In the genomic region with DNA sequence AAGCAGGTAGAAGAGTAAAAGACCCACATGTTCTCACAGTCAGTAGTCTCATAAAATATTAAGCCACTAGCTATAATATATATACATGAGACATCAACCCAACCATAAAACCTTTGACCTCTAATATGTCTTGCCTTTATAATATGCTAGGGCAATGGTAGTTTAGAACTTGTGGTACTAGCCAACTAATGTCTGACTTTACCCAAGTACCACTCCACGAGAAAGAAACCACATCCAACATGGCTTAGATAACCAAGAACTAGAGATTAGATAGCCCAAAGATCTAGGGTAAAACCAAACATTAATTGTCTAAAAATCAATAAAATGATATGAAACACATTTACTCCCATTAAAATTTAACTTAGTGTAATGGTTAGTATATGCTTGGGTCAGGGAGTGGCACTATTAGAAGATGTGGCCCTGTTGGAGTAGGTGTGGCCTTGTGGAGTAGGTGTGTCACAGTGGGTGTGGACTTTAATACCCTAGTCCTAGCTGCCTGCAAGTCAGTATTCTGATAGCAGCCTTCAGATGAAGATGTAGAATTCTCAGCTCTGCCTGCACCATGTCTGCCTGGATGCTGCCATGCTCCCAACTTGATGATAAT, we compare ENCODE assay signal across 25 mouse cellular contexts.
"Had no signal": no experiment of that assay in that cellular context is flagged by ENCODE, and none has a peak within 500 bp of the region (broad histone marks: within the 10 kb centered on the region; RNA-seq: fewer than 3 reads in every experiment).

No protein-coding gene starts in this region.

- H3K27me3 ChIP-seq: heart, embryonic 13.5 days; heart, embryonic 15.5 days; hindbrain, embryonic 13.5 days; hindbrain, embryonic 15.5 days; limb, embryonic 12.5 days; liver, embryonic 13.5 days; liver, embryonic 15.5 days had no signal

- H3K9me3 ChIP-seq: heart, embryonic 13.5 days; heart, embryonic 15.5 days; hindbrain, embryonic 13.5 days; hindbrain, embryonic 15.5 days; limb, embryonic 10.5 days; limb, embryonic 12.5 days; liver, embryonic 13.5 days; liver, embryonic 15.5 days had no signal

- H3K4me2 ChIP-seq: heart, embryonic 11.5 days; heart, embryonic 13.5 days; heart, embryonic 15.5 days; hindbrain, embryonic 13.5 days; hindbrain, embryonic 15.5 days; limb, embryonic 12.5 days; liver, embryonic 11.5 days; liver, embryonic 13.5 days; liver, embryonic 15.5 days had no signal

- DNase-seq: gastrocnemius, adult 2 months; gastrocnemius, postnatal 10 days; gastrocnemius, postnatal 25 days; heart, adult 11 months; heart, adult 2 months; heart, postnatal 14 days; heart, postnatal 36 days; kidney, adult 18-20 months; kidney, adult 8-10 months; kidney, postnatal 10 days; kidney, postnatal 25 days; kidney, postnatal 4 days; liver; liver, embryonic 13.5 days had no signal

- H3K4me1 ChIP-seq: heart, embryonic 13.5 days; heart, embryonic 15.5 days; hindbrain, embryonic 13.5 days; hindbrain, embryonic 15.5 days; limb, embryonic 10.5 days; limb, embryonic 12.5 days; liver, embryonic 13.5 days; liver, embryonic 15.5 days had no signal

- H3K9ac ChIP-seq: heart, embryonic 13.5 days; heart, embryonic 15.5 days; hindbrain, embryonic 13.5 days; hindbrain, embryonic 15.5 days; limb, embryonic 12.5 days; liver, embryonic 13.5 days; liver, embryonic 15.5 days had no signal

- H3K4me3 ChIP-seq: gastrocnemius, adult 2 months; heart, adult 2 months; heart, embryonic 13.5 days; heart, embryonic 15.5 days; hindbrain, embryonic 13.5 days; hindbrain, embryonic 15.5 days; left cerebral cortex, adult 2 months; limb, embryonic 10.5 days; limb, embryonic 12.5 days; liver, embryonic 13.5 days; liver, embryonic 15.5 days had no signal

- H3K27ac ChIP-seq: gastrocnemius, adult 2 months; heart, adult 2 months; heart, embryonic 13.5 days; heart, embryonic 15.5 days; hindbrain, embryonic 13.5 days; hindbrain, embryonic 15.5 days; hindbrain, postnatal 0 days; left cerebral cortex, adult 2 months; limb, embryonic 10.5 days; limb, embryonic 12.5 days; liver, embryonic 13.5 days; liver, embryonic 15.5 days had no signal

- H3K36me3 ChIP-seq: heart, embryonic 13.5 days; heart, embryonic 15.5 days; hindbrain, embryonic 13.5 days; hindbrain, embryonic 15.5 days; limb, embryonic 10.5 days; limb, embryonic 12.5 days; liver, embryonic 13.5 days; liver, embryonic 15.5 days had no signal

- ATAC-seq: hindbrain, postnatal 0 days had no signal
